Mouse (Mus musculus): ENCODE measurements around the gene Grin3b. TPM values are rescaled to one million over a fixed set of nuclear protein-coding genes. Genes with fewer than 3 reads are reported as not detected.

Grin3b gene
- not detected in 2 replicates for polyA plus RNA-seq (2011; ENCODE audit: insufficient read depth, insufficient read length, low replicate concordance, missing spikeins)

GRCm38 (mm10) chr10:79970415-79971182 is at the start of gene Grin3b:
TSS of gene Grin3b (plus strand) at chr10:79970715.
- no peaks in the 10 kb centered on the region for H3K4me1 ChIP-seq (ENCODE audit: control insufficient read depth, insufficient read depth, low read length)
- TF ChIP-seq CTCF (IDR thresholded peaks at IDR 0.05; ENCODE audit: control insufficient read depth, insufficient read depth, low read length), result no peak
- no peak for TF ChIP-seq POLR2A (IDR thresholded peaks at IDR 0.05; ENCODE audit: borderline replicate concordance, control insufficient read depth, low read depth, low read length)
- no peak within 1 kb of the TSS for H3K4me3 ChIP-seq (replicated peaks; ENCODE audit: control insufficient read depth, low read depth, low read length)
- no peak within 1 kb of the TSS for H3K27ac ChIP-seq (ENCODE audit: control insufficient read depth, insufficient read depth, low read depth, low read length, poor library complexity)
- WGBS, result 5% methylated on average over 47 of the region's 47 CpGs

- no peak within 1 kb of the TSS for H3K4me3 ChIP-seq (replicated peaks; ENCODE audit: control insufficient read depth, low read depth, low read length)
- no peak within 1 kb of the TSS for H3K27ac ChIP-seq (ENCODE audit: control insufficient read depth, insufficient read depth, low read depth, low read length, poor library complexity)
- TF ChIP-seq CTCF (IDR thresholded peaks at IDR 0.05; ENCODE audit: control insufficient read depth, insufficient read depth, low read length) (no peak), POLR2A (IDR thresholded peaks at IDR 0.05; ENCODE audit: borderline replicate concordance, control insufficient read depth, low read depth, low read length) (no peak)
- H3K4me1 ChIP-seq (ENCODE audit: control insufficient read depth, insufficient read depth, low read length), result peaks cover 3% of the 10 kb centered on the region; the same call in 1 of the 2 replicates
- WGBS, result 14% methylated on average over 41 of the region's 41 CpGs
Observed at GRCm38 (mm10) chr10:79920958-79921535, 49.5 kb upstream of the Grin3b start, which contains the start of gene R3hdm4. TSS of gene R3hdm4 (minus strand) at chr10:79921208.

- Histone ChIP-seq H3K27ac (ENCODE audit: control insufficient read depth, insufficient read depth, low read depth, low read length, poor library complexity) (no peak overlapping the region), H3K4me1 (ENCODE audit: control insufficient read depth, insufficient read depth, low read length) (peaks cover 3% of the 10 kb centered on the region; the same call in 1 of the 2 replicates), H3K4me3 (replicated peaks; ENCODE audit: control insufficient read depth, low read depth, low read length) (no peak overlapping the region)
- 23% methylated on average over 34 of the region's 34 CpGs for WGBS
- TF ChIP-seq CTCF (IDR thresholded peaks at IDR 0.05; ENCODE audit: control insufficient read depth, insufficient read depth, low read length) (no peak), POLR2A (IDR thresholded peaks at IDR 0.05; ENCODE audit: borderline replicate concordance, control insufficient read depth, low read depth, low read length) (no peak)
Observed at GRCm38 (mm10) chr10:79921572-79921971, 48.9 kb upstream of the Grin3b start.

- peaks cover 3% of the 10 kb centered on the region; the same call in 1 of the 2 replicates for H3K4me1 ChIP-seq (ENCODE audit: control insufficient read depth, insufficient read depth, low read length)
- TF ChIP-seq CTCF (IDR thresholded peaks at IDR 0.05; ENCODE audit: control insufficient read depth, insufficient read depth, low read length) (peak; percentile 99), POLR2A (IDR thresholded peaks at IDR 0.05; ENCODE audit: borderline replicate concordance, control insufficient read depth, low read depth, low read length) (peak; percentile 12; the same call in 1 of the 2 replicates)
- WGBS, result 21% methylated on average over 29 of the region's 29 CpGs
- H3K27ac ChIP-seq (ENCODE audit: control insufficient read depth, insufficient read depth, low read depth, low read length, poor library complexity), result no peak overlapping the region
- no peak overlapping the region for H3K4me3 ChIP-seq (replicated peaks; ENCODE audit: control insufficient read depth, low read depth, low read length)
Observed at GRCm38 (mm10) chr10:79924998-79925784, 45.3 kb upstream of the Grin3b start.

- Histone ChIP-seq H3K4me1 (ENCODE audit: control insufficient read depth, insufficient read depth, low read length) (peaks cover 1% of the 10 kb centered on the region; the same call in 1 of the 2 replicates), H3K27ac (ENCODE audit: control insufficient read depth, insufficient read depth, low read depth, low read length, poor library complexity) (peak overlapping the region; percentile 89), H3K4me3 (replicated peaks; ENCODE audit: control insufficient read depth, low read depth, low read length) (peak overlapping the region; percentile 82)
- TF ChIP-seq POLR2A (IDR thresholded peaks at IDR 0.05; ENCODE audit: borderline replicate concordance, control insufficient read depth, low read depth, low read length) (no peak), CTCF (IDR thresholded peaks at IDR 0.05; ENCODE audit: control insufficient read depth, insufficient read depth, low read length) (no peak)
- WGBS, result 5% methylated on average over 15 of the region's 15 CpGs
Observed at GRCm38 (mm10) chr10:79925785-79926490, 44.6 kb upstream of the Grin3b start.

GRCm38 (mm10) chr10:79926491-79927323 is 43.8 kb upstream of the Grin3b start, which contains the start of gene Arid3a:
TSS of gene Arid3a (plus strand) at chr10:79927043.
- H3K27ac ChIP-seq (ENCODE audit: control insufficient read depth, insufficient read depth, low read depth, low read length, poor library complexity), result peak within 1 kb of the TSS; percentile 89
- under 1% methylated on average over 63 of the region's 63 CpGs for WGBS
- TF ChIP-seq POLR2A (IDR thresholded peaks at IDR 0.05; ENCODE audit: borderline replicate concordance, control insufficient read depth, low read depth, low read length) (no peak; the same call in 1 of the 2 replicates), CTCF (IDR thresholded peaks at IDR 0.05; ENCODE audit: control insufficient read depth, insufficient read depth, low read length) (no peak)
- peaks cover 1% of the 10 kb centered on the region; the same call in 1 of the 2 replicates for H3K4me1 ChIP-seq (ENCODE audit: control insufficient read depth, insufficient read depth, low read length)
- peak within 1 kb of the TSS; percentile 82 for H3K4me3 ChIP-seq (replicated peaks; ENCODE audit: control insufficient read depth, low read depth, low read length)

All from bone marrow, adult 2 months (tissue).